Mouse (Mus musculus): ENCODE data around the gene Park7. TPM values are rescaled to one million over a fixed set of nuclear protein-coding genes. Genes with fewer than 3 reads are reported as not detected.

Gene Park7
- 255 TPM for polyA plus RNA-seq (2015; fragmentation: Illumina TruSeq; extraction: RNeasy Lipid Tissue Mini Kit (QIAGEN cat#74804); ENCODE audit: low read depth, low replicate concordance)

DNA sequence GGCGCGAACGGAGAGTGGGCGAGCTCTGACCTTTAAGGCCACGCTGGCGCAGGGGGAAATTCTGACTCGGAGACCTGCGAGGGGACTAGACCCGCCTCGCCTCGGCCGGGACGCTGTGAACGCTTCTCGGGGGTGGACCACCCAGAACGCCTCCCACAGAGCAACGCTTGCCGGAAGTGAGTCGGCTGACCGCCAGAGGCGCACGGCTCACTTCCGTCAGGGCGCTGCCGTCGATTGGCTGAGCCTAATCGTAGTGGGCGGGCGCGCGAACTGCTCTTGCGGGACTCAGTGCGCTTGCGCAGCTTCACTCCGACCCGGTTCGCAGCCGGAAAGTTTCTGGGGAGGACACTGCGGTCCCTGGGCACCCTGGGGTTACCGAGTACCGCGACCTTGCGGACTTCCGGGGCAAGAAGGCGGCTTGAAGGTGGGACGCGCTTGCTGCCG lies at the start of gene Park7, which contains the start of gene Tnfrsf9:
Park7 (minus strand) TSS at position 148 of the 444 bp plus-strand sequence.
Tnfrsf9 (plus strand) TSS at position 273 of the 444 bp plus-strand sequence.

DNA sequence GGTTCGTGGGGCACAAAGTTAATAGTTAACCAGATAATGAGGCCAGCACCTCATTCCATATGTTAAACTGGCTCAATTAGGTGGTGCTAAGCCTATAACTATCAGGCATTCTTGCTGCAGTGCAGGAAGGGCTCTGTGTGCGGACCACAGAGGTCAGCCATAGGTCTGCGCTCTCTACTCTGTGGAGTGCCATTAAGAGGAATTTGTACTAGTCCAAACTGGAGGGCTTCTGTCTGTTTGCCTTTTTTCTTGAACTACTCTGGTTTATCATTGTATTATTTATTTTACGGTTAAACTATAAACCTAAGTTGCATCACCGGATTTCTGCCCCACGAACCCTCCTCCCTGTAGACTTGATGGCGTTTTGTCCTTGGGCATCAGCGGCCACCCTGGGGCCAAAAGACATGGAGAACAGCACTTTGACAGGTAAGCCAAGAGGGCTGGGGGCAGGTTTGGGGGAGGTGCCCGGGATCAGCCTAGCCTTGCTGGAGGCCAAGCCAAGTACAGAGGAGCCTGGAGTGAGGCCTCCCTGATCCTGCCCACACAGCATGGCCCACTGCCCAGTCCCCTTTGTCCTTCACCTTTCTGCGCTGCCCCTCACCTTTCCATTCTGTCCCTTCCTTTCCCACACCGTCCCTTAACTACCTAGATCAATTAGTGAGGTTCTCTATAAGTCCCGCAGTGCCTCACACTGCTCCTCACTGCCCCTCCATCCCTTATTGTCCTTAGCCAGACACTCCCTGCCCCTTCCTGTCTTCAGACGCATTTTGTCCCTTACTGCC lies 60.4 kb downstream of the Park7 start, which contains the start of gene Errfi1:
Errfi1 (plus strand) TSS at position 240 of the 782 bp plus-strand sequence.

Other genes with a start within 250 kb of the Park7 start
- gene Errfi1, start 60.5 kb downstream of the Park7 start, polyA plus RNA-seq (2015; fragmentation: Illumina TruSeq; extraction: RNeasy Lipid Tissue Mini Kit (QIAGEN cat#74804); ENCODE audit: low read depth, low replicate concordance), result 27.6 TPM
- gene Tnfrsf9, start 125 bp upstream of the Park7 start, polyA plus RNA-seq (2015; fragmentation: Illumina TruSeq; extraction: RNeasy Lipid Tissue Mini Kit (QIAGEN cat#74804); ENCODE audit: low read depth, low replicate concordance), result 0.30 TPM
- gene Uts2, start 82.7 kb upstream of the Park7 start, polyA plus RNA-seq (2015; fragmentation: Illumina TruSeq; extraction: RNeasy Lipid Tissue Mini Kit (QIAGEN cat#74804); ENCODE audit: low read depth, low replicate concordance), result not detected
- 18.4 TPM for gene Per3, start 130.2 kb upstream of the Park7 start, polyA plus RNA-seq (2015; fragmentation: Illumina TruSeq; extraction: RNeasy Lipid Tissue Mini Kit (QIAGEN cat#74804); ENCODE audit: low read depth, low replicate concordance)
- gene Vamp3, start 143.5 kb upstream of the Park7 start, polyA plus RNA-seq (2015; fragmentation: Illumina TruSeq; extraction: RNeasy Lipid Tissue Mini Kit (QIAGEN cat#74804); ENCODE audit: low read depth, low replicate concordance), result 52.4 TPM
- gene Gm13090, start 175.1 kb upstream of the Park7 start, polyA plus RNA-seq (2015; fragmentation: Illumina TruSeq; extraction: RNeasy Lipid Tissue Mini Kit (QIAGEN cat#74804); ENCODE audit: low read depth, low replicate concordance), result not detected